9 mouse cellular contexts compared by ENCODE assay signal in genomic region chr10:69571972-69572371, GRCm38 (mm10).
DNase-seq lines count a peak whose midpoint lies in the region; ATAC-seq and TF ChIP-seq lines count a peak whose summit lies in the region.
"Had no signal": no experiment of that assay in that cellular context is flagged by ENCODE, and none has a peak within 500 bp of the region (broad histone marks: within the 10 kb centered on the region; RNA-seq: fewer than 3 reads in every experiment).

No protein-coding gene starts in this region.

- intact Hi-C loops in left cerebral cortex, postnatal 10 days (cut with DNase I), result loop anchor here (5.0 kb wide), 1 partner anchor 35 kb away; no protein-coding TSS in a partner anchor
- intact Hi-C loops in left cerebral cortex, postnatal 4 days (cut with DNase I), result no loop called here

- H3K9ac ChIP-seq in embryonic facial prominence, embryonic 13.5 days, result peak overlapping the region; percentile 55; the same call in 1 of the 2 replicates
- H3K9ac ChIP-seq in limb, embryonic 11.5 days (ENCODE audit: low read length), result no peak overlapping the region

- peak overlapping the region; percentile 36 for H3K4me3 ChIP-seq in layer of hippocampus, adult 2 months
- peak overlapping the region; percentile 36 for H3K4me3 ChIP-seq in embryonic facial prominence, embryonic 13.5 days
- H3K4me3 ChIP-seq in limb, embryonic 11.5 days (ENCODE audit: low read depth, low read length), result no peak overlapping the region
- H3K4me3 ChIP-seq in olfactory bulb, adult 2 months (ENCODE audit: insufficient read depth, low read depth, low read length), result 0 out of 2 replicates have a peak overlapping the region, but pooled peaks have one; percentile 8

- peaks cover 21% of the 10 kb centered on the region for H3K27me3 ChIP-seq in embryonic facial prominence, embryonic 13.5 days
- 0 out of 2 replicates have a peak, but pooled peaks cover 3% of the 10 kb centered on the region for H3K27me3 ChIP-seq in limb, embryonic 11.5 days (ENCODE audit: control insufficient read depth, insufficient read depth, low read length)

- H3K4me1 ChIP-seq in embryonic facial prominence, embryonic 13.5 days, result peaks cover 38% of the 10 kb centered on the region
- H3K4me1 ChIP-seq in limb, embryonic 11.5 days (ENCODE audit: control insufficient read depth, insufficient read depth, low read length), result peaks cover 10% of the 10 kb centered on the region; the same call in 1 of the 2 replicates
- peaks cover 27% of the 10 kb centered on the region for H3K4me1 ChIP-seq in olfactory bulb, adult 2 months (ENCODE audit: control insufficient read depth, insufficient read depth, low read length)

- H3K27ac ChIP-seq in layer of hippocampus, adult 2 months, result peak overlapping the region; percentile 87
- no peak overlapping the region for H3K27ac ChIP-seq in embryonic facial prominence, embryonic 13.5 days
- H3K27ac ChIP-seq in limb, embryonic 11.5 days (replicated peaks; ENCODE audit: low read depth, low read length), result no peak overlapping the region
- peak overlapping the region; percentile 72 for H3K27ac ChIP-seq in olfactory bulb, adult 2 months (ENCODE audit: insufficient read depth, low read depth, low read length)

- no peak for ATAC-seq in embryonic facial prominence, embryonic 13.5 days (ENCODE audit: insufficient number of reproducible peaks, insufficient read depth, low FRiP score, low TSS enrichment, low read depth)
- ATAC-seq in limb, embryonic 11.5 days (ENCODE audit: insufficient number of reproducible peaks, low FRiP score, low TSS enrichment, low read depth), result no peak

- DNase-seq in layer of hippocampus, adult 2 months (ENCODE audit: low spot score in 2 of 2), result no peak
- no peak for DNase-seq in layer of hippocampus, adult 9-10 months (ENCODE audit: low spot score)
- DNase-seq in limb, embryonic 11.5 days (ENCODE audit: low spot score), result no peak
- DNase-seq in right cerebral cortex, adult 2 months (ENCODE audit: low spot score in 2 of 2), result no peak
- no peak for DNase-seq in left cerebral cortex, postnatal 10 days (ENCODE audit: extremely low spot score in 1 of 2, low spot score in 2 of 2)
- DNase-seq in left cerebral cortex, postnatal 4 days, result no peak
- DNase-seq: heart, postnatal 4 days had no signal

- peak; percentile 44 for TF ChIP-seq CTCF in layer of hippocampus, adult 2 months (conservative IDR thresholded peaks at IDR 0.05)
- no peak for TF ChIP-seq CTCF in olfactory bulb, adult 2 months (IDR thresholded peaks at IDR 0.05; ENCODE audit: insufficient read depth, low read depth, low read length)

- 2% methylated on average over 9 of the region's 9 CpGs for WGBS in embryonic facial prominence, embryonic 13.5 days
- 1% methylated on average over 9 of the region's 9 CpGs for whole genome bisulfite sequencing in limb, embryonic 11.5 days
- 6% methylated on average over 9 of the region's 9 CpGs for WGBS in olfactory bulb, adult 2 months

- H3K9me3 ChIP-seq in embryonic facial prominence, embryonic 13.5 days, result no peaks in the 10 kb centered on the region
- no peaks in the 10 kb centered on the region for H3K9me3 ChIP-seq in limb, embryonic 11.5 days (ENCODE audit: control insufficient read depth, low read length)

- no peaks in the 10 kb centered on the region for H3K36me3 ChIP-seq in embryonic facial prominence, embryonic 13.5 days
- no peaks in the 10 kb centered on the region for H3K36me3 ChIP-seq in limb, embryonic 11.5 days (ENCODE audit: control insufficient read depth, insufficient read depth, low read length)

- TF ChIP-seq POLR2A in olfactory bulb, adult 2 months (IDR thresholded peaks at IDR 0.05; ENCODE audit: insufficient read depth, low read depth, low read length), result no peak

- H3K4me2 ChIP-seq in embryonic facial prominence, embryonic 13.5 days, result peak overlapping the region; percentile 65
- peak overlapping the region; percentile 50 for H3K4me2 ChIP-seq in limb, embryonic 11.5 days (ENCODE audit: low read depth, severe bottlenecking)

Comparison
In these comparisons a context has a peak if more than half of its experiments do, and no peak if none do; other contexts are left out.
1. H3K27ac ChIP-seq: peak in layer of hippocampus, adult 2 months (single experiment) and olfactory bulb, adult 2 months (single experiment); none in embryonic facial prominence, embryonic 13.5 days (single experiment) and limb, embryonic 11.5 days (single experiment).